Mouse (Mus musculus): ENCODE data around the gene Plekhm3. TPM values are rescaled to one million over a fixed set of nuclear protein-coding genes. Genes with fewer than 3 reads are reported as not detected.

Plekhm3 gene
- polyA plus RNA-seq, 1 experiment: 8.2 TPM

GRCm38 (mm10) chr1:64932921-64933320 lies 23.7 kb downstream of the Plekhm3 start:
- TF ChIP-seq POLR2A (IDR thresholded peaks at IDR 0.05; ENCODE audit: low read depth, low read length): no peak
- Histone ChIP-seq H3K4me3 (ENCODE audit: insufficient read depth, low read length) (no peak overlapping the region), H3K27ac (ENCODE audit: insufficient read depth, low read length) (0 out of 2 replicates have a peak overlapping the region, but pooled peaks have one; percentile 1), H3K4me1 (ENCODE audit: control insufficient read depth, insufficient read depth, low read length) (peaks cover 8% of the 10 kb centered on the region)

GRCm38 (mm10) chr1:64930124-64930523 lies 26.5 kb downstream of the Plekhm3 start:
- H3K27ac ChIP-seq (ENCODE audit: insufficient read depth, low read length): peak overlapping the region; percentile 55; the same call in 1 of the 2 replicates
- H3K4me3 ChIP-seq (ENCODE audit: insufficient read depth, low read length): no peak overlapping the region
- no peak for TF ChIP-seq POLR2A (IDR thresholded peaks at IDR 0.05; ENCODE audit: low read depth, low read length)
- no peak for TF ChIP-seq CTCF (IDR thresholded peaks at IDR 0.05; ENCODE audit: borderline replicate concordance, insufficient read depth, low read length)
- H3K4me1 ChIP-seq (ENCODE audit: control insufficient read depth, insufficient read depth, low read length): peaks cover 8% of the 10 kb centered on the region

GRCm38 (mm10) chr1:64929673-64930072 lies 27.0 kb downstream of the Plekhm3 start:
- Histone ChIP-seq H3K4me3 (ENCODE audit: insufficient read depth, low read length) (no peak overlapping the region), H3K4me1 (ENCODE audit: control insufficient read depth, insufficient read depth, low read length) (peaks cover 8% of the 10 kb centered on the region), H3K27ac (ENCODE audit: insufficient read depth, low read length) (peak overlapping the region; percentile 55; the same call in 1 of the 2 replicates)
- TF ChIP-seq POLR2A (IDR thresholded peaks at IDR 0.05; ENCODE audit: low read depth, low read length): no peak
- TF ChIP-seq CTCF (IDR thresholded peaks at IDR 0.05; ENCODE audit: borderline replicate concordance, insufficient read depth, low read length): no peak

- Histone ChIP-seq H3K4me3 (ENCODE audit: insufficient read depth, low read length) (no peak overlapping the region), H3K27ac (ENCODE audit: insufficient read depth, low read length) (no peak overlapping the region), H3K4me1 (ENCODE audit: control insufficient read depth, insufficient read depth, low read length) (peaks cover 8% of the 10 kb centered on the region)
- TF ChIP-seq CTCF (IDR thresholded peaks at IDR 0.05; ENCODE audit: borderline replicate concordance, insufficient read depth, low read length) (no peak), POLR2A (IDR thresholded peaks at IDR 0.05; ENCODE audit: low read depth, low read length) (no peak)
These were observed 28.1 kb downstream of the Plekhm3 start for GRCm38 (mm10) chr1:64928542-64928941.

GRCm38 (mm10) chr1:64927437-64928274 lies 29.0 kb downstream of the Plekhm3 start:
- no peak overlapping the region for H3K27ac ChIP-seq (ENCODE audit: insufficient read depth, low read length)
- TF ChIP-seq CTCF (IDR thresholded peaks at IDR 0.05; ENCODE audit: borderline replicate concordance, insufficient read depth, low read length): no peak
- no peak for TF ChIP-seq POLR2A (IDR thresholded peaks at IDR 0.05; ENCODE audit: low read depth, low read length)
- H3K4me3 ChIP-seq (ENCODE audit: insufficient read depth, low read length): no peak overlapping the region
- peaks cover 6% of the 10 kb centered on the region for H3K4me1 ChIP-seq (ENCODE audit: control insufficient read depth, insufficient read depth, low read length)

- Histone ChIP-seq H3K4me1 (ENCODE audit: control insufficient read depth, insufficient read depth, low read length) (peaks cover 6% of the 10 kb centered on the region), H3K4me3 (ENCODE audit: insufficient read depth, low read length) (no peak overlapping the region), H3K27ac (ENCODE audit: insufficient read depth, low read length) (no peak overlapping the region)
- TF ChIP-seq POLR2A (IDR thresholded peaks at IDR 0.05; ENCODE audit: low read depth, low read length): no peak
- no peak for TF ChIP-seq CTCF (IDR thresholded peaks at IDR 0.05; ENCODE audit: borderline replicate concordance, insufficient read depth, low read length)
These were observed 31.0 kb downstream of the Plekhm3 start for GRCm38 (mm10) chr1:64925594-64925993.

GRCm38 (mm10) chr1:64924283-64924682 lies 32.3 kb downstream of the Plekhm3 start:
- TF ChIP-seq CTCF (IDR thresholded peaks at IDR 0.05; ENCODE audit: borderline replicate concordance, insufficient read depth, low read length) (no peak), POLR2A (IDR thresholded peaks at IDR 0.05; ENCODE audit: low read depth, low read length) (no peak)
- Histone ChIP-seq H3K4me3 (ENCODE audit: insufficient read depth, low read length) (no peak overlapping the region), H3K27ac (ENCODE audit: insufficient read depth, low read length) (no peak overlapping the region), H3K4me1 (ENCODE audit: control insufficient read depth, insufficient read depth, low read length) (no peaks in the 10 kb centered on the region; the same call in 1 of the 2 replicates)

- peaks cover 8% of the 10 kb centered on the region for H3K4me1 ChIP-seq (ENCODE audit: control insufficient read depth, insufficient read depth, low read length)
- no peak overlapping the region for H3K4me3 ChIP-seq (ENCODE audit: insufficient read depth, low read length)
- TF ChIP-seq CTCF (IDR thresholded peaks at IDR 0.05; ENCODE audit: borderline replicate concordance, insufficient read depth, low read length) (no peak), POLR2A (IDR thresholded peaks at IDR 0.05; ENCODE audit: low read depth, low read length) (no peak)
- peak overlapping the region; percentile 44; the same call in 1 of the 2 replicates for H3K27ac ChIP-seq (ENCODE audit: insufficient read depth, low read length)
These were observed 37.7 kb downstream of the Plekhm3 start for GRCm38 (mm10) chr1:64918810-64919528.

- TF ChIP-seq CTCF (IDR thresholded peaks at IDR 0.05; ENCODE audit: borderline replicate concordance, insufficient read depth, low read length): no peak
- H3K4me3 ChIP-seq (ENCODE audit: insufficient read depth, low read length): no peak overlapping the region
- H3K27ac ChIP-seq (ENCODE audit: insufficient read depth, low read length): no peak overlapping the region
- H3K4me1 ChIP-seq (ENCODE audit: control insufficient read depth, insufficient read depth, low read length): peaks cover 8% of the 10 kb centered on the region
These were observed 38.7 kb downstream of the Plekhm3 start for GRCm38 (mm10) chr1:64917966-64918365.

Measured in embryonic fibroblast, embryonic 13.5 days (primary cell).